Mouse (Mus musculus) liver, adult 2 months (tissue): ENCODE data around the gene C8a. TPM values are rescaled to one million over a fixed set of nuclear protein-coding genes. Genes with fewer than 3 reads are reported as not detected.

Source experiments
- DNase-seq: peaks from one replicate; pipeline ENCODE4 v3.0.0-alpha.2; 2011; ENCODE audit warnings: low read depth, low spot score; ENCODE audit errors: extremely low read depth
- H3K27ac ChIP-seq: fragments of 200-500 bp; replicated peaks from 2 replicates; pipeline ENCODE4 v1.5.1; 2012; ENCODE audit warnings: low read depth, mild to moderate bottlenecking, control low read depth, inconsistent platforms, low read length; ENCODE audit not compliant: insufficient read depth
- H3K27me3 ChIP-seq: fragments of 200-500 bp; 2 replicates; pipeline ENCODE4 v1.6.1; 2012; ENCODE audit warnings: mild to moderate bottlenecking, moderate library complexity, low read length, inconsistent platforms; ENCODE audit not compliant: control insufficient read depth, insufficient read depth
- H3K36me3 ChIP-seq: fragments of 200-500 bp; 2 replicates; pipeline ENCODE4 v1.6.1; 2012; ENCODE audit warnings: low read length, inconsistent platforms; ENCODE audit not compliant: control insufficient read depth, insufficient read depth
- H3K4me1 ChIP-seq: fragments of 200-500 bp; 2 replicates; pipeline ENCODE4 v1.6.1; 2011; ENCODE audit warnings: low read length; ENCODE audit not compliant: control insufficient read depth, insufficient read depth
- H3K4me3 ChIP-seq: fragments of 200-500 bp; 2 replicates; pipeline ENCODE4 v1.5.1; 2011; ENCODE audit warnings: low read depth, mild to moderate bottlenecking, control low read depth, low read length, moderate library complexity; ENCODE audit not compliant: insufficient read depth
- H3K79me2 ChIP-seq: fragments of 200-500 bp; 2 replicates; pipeline ENCODE4 v1.6.1; 2012; ENCODE audit warnings: inconsistent platforms, mild to moderate bottlenecking, low read length, moderate library complexity; ENCODE audit not compliant: control insufficient read depth, insufficient read depth
- H3K9ac ChIP-seq: fragments of 200-500 bp; 2 replicates; pipeline ENCODE4 v1.6.1; 2012; ENCODE audit warnings: low read depth, mild to moderate bottlenecking, control low read depth, inconsistent platforms, low read length
- CTCF ChIP-seq: fragments of 200-500 bp; IDR thresholded peaks from 2 replicates; pipeline ENCODE4 v1.5.1; 2011; ENCODE audit warnings: low read depth, low read length, control low read depth
- POLR2A ChIP-seq: fragments of 200-500 bp; IDR thresholded peaks from 2 replicates; pipeline ENCODE4 v1.6.1; 2011; ENCODE audit warnings: low read length, control low read depth; ENCODE audit not compliant: insufficient read depth; ENCODE audit errors: extremely low read depth
- WGBS: fragments of 180-500 bp; shearing (Covaris S2); methylation state at CpG from one replicate; pipeline ENCODE4 v1.1.7; 2018; 5-methylcytosine and 5-hydroxymethylcytosine counted together
- polyA plus RNA-seq: library from polyadenylated mRNA; depleted of rRNA; stranded (reverse); fragments of >200 nt; gene quantifications from 2 replicates; pipeline ENCODE4 v1.2.3, GENCODE M21; 2012
- total RNA-seq: library from RNA; depleted of rRNA; stranded (reverse); fragments of >200 nt; gene quantifications from 2 replicates; pipeline ENCODE4 v1.2.3, GENCODE M21; 2014

The C8a gene
- total and polyA plus RNA-seq, 2 experiments: 71.3 to 250 TPM

DNA sequence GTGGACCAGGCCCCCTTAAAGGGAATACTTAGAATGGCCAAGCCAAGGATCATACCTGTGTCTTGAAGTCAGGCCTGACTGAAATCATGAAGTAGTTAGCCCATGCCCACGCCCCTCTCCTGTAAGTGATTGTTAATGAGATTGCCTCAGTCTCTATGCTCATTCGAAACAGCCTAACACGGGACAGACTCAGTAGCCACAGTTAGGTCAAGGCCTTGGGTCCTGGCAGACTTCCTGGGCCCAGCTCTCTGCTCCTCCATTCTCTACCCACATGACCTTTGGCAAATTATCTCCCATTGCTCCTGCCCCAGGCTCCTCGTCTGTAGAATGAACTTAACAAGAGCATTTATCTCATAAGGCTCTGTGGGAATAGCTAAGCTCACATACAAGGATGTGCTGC lies 57.2 kb downstream of the C8a start:
- no peak overlapping the region for H3K4me3 ChIP-seq
- peak overlapping the region; percentile 91 for H3K27ac ChIP-seq
- TF ChIP-seq CTCF (no peak), POLR2A (no peak)
- DNase-seq: peak; percentile 88
- peak overlapping the region; percentile 42 for H3K9ac ChIP-seq
- peaks cover 5% of the 10 kb centered on the region; the same call in 1 of the 2 replicates for H3K79me2 ChIP-seq
- peaks cover 52% of the 10 kb centered on the region for H3K4me1 ChIP-seq
- WGBS: 19% methylated on average over 4 of the region's 4 CpGs
- peaks cover 43% of the 10 kb centered on the region for H3K36me3 ChIP-seq
- no peaks in the 10 kb centered on the region for H3K27me3 ChIP-seq

DNA sequence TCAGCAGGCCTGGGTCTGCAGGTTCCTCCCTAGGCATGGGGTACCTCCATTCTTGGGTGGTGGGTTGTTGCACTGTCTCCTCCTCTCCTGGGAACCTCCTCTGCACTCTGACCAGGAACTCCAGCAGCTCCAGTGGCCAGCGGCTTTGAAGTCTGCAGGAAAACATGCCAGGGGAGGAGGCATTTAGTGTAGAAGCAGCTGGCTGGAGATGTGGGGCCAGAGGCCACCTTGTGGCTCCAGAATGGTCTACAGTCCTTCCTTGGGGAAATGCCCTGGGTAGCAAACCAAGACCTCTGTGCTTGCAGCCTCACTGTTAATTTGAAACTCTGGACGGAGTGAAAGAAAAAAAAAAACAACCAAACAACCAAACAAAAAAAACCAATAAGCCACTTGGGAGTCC lies 58.7 kb downstream of the C8a start:
- H3K27me3 ChIP-seq: no peaks in the 10 kb centered on the region
- H3K36me3 ChIP-seq: peaks cover 35% of the 10 kb centered on the region
- H3K4me3 ChIP-seq: no peak overlapping the region
- 23% methylated on average over 2 of the region's 2 CpGs for WGBS
- peak; percentile 81 for DNase-seq
- H3K27ac ChIP-seq: peak overlapping the region; percentile 91
- TF ChIP-seq POLR2A (no peak), CTCF (peak; percentile 47)
- peaks cover under 1% of the 10 kb centered on the region; the same call in 1 of the 2 replicates for H3K79me2 ChIP-seq
- peak overlapping the region; percentile 49 for H3K9ac ChIP-seq
- H3K4me1 ChIP-seq: peaks cover 40% of the 10 kb centered on the region

DNA sequence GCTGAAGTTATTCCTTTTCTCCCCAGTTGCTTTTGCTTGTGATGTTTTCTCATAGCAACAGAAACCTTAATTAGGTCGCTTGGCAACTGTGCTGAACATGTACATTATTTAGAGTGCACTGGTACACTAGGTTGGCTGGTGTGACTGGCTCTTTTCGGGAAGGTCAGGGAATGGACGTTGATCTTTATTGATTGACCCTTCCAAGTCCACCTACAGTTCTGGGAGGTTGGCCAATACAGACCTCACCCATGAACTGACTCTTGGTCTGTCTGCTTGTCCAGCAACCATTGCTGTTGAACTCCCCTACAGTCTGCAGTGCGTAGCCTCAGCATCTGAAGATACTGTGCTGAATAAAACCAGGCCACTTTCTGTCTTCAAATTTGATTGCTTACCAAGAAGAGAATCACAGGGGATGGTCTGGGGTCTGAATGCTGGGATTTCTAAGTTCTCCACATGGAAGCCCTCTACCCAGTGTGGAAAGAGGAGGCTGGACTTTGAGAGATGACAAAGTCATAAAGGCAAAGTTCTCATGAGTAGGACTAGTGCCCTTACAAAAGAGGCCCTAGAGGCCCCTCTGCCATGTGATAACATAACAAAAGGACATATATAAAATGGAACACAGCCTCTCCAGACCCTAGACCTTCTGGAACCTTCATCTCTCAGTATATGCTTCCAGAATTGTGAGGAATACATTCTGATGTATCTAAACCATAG lies 59.5 kb downstream of the C8a start:
- H3K4me3 ChIP-seq: no peak overlapping the region
- peaks cover 27% of the 10 kb centered on the region for H3K36me3 ChIP-seq
- no peak; the same call in 1 of the 2 replicates for TF ChIP-seq CTCF
- no peak for TF ChIP-seq POLR2A
- H3K4me1 ChIP-seq: peaks cover 38% of the 10 kb centered on the region
- peak overlapping the region; percentile 97 for H3K27ac ChIP-seq
- DNase-seq: peak; percentile 99
- no peaks in the 10 kb centered on the region for H3K27me3 ChIP-seq
- H3K9ac ChIP-seq: no peak overlapping the region
- no peaks in the 10 kb centered on the region for H3K79me2 ChIP-seq
- 24% methylated on average over 4 of the region's 4 CpGs for WGBS

DNA sequence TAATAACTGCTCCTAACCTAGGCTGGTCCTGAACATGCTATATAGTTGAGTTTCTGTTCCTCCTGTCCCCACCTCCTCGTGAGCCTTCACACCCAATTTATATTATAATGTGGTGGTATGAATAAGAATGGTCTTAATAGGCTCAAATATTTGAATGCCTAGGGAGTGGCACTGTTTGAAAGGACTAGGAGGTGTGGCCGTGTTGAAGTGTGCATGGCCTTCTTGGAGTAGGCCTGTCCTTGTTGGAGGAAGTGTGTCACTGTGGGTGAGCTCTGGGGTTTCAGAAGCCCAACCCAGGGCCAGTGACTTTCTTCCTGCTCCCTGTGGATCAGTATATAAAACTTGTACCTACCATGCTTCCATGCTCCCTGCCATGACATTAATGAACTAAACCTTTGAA lies 62.6 kb downstream of the C8a start:
- Histone ChIP-seq H3K27ac (no peak overlapping the region), H3K9ac (no peak overlapping the region), H3K27me3 (no peaks in the 10 kb centered on the region), H3K4me3 (no peak overlapping the region), H3K79me2 (no peaks in the 10 kb centered on the region), H3K36me3 (peaks cover 11% of the 10 kb centered on the region), H3K4me1 (peaks cover 15% of the 10 kb centered on the region)
- no peak for TF ChIP-seq POLR2A
- no peak for TF ChIP-seq CTCF
- 91% methylated on average over 2 of the region's 2 CpGs for WGBS
- DNase-seq: no peak

DNA sequence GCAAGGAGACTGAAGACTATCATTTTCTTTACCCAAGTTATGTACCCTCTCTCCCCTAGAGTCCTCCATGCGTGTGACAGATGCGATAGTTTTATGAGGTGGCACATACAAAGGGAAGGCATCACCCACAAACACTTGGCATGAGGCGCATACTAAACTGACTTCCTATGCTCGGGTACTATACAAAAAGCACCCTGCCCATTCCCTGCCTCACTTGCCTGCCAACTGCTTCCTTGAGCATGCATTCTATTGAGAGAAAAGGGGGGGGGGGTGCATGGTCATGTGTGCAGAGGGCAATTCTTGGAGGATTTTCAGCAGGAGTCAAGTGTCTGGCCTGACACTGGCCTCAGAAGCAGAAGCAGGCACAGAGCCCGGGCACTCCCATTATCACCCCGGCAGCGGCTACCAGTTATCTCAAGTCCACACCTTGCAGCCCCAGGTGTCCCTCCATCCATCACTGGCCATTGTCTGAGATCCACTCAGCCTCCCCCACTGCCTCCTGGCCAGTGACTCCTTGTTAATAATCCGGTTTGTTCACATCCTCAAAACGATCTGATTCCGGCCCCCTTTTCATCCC lies 65.4 kb downstream of the C8a start:
- 73% methylated on average over 10 of the region's 10 CpGs for WGBS

More for the DNA sequence above, 65.4 kb downstream of the C8a start:
- no peaks in the 10 kb centered on the region; the same call in 1 of the 2 replicates for H3K4me1 ChIP-seq
- H3K36me3 ChIP-seq: peaks cover 5% of the 10 kb centered on the region
- H3K27ac ChIP-seq: no peak overlapping the region
- no peak overlapping the region for H3K9ac ChIP-seq
- H3K4me3 ChIP-seq: no peak overlapping the region
- no peak for DNase-seq
- no peak for TF ChIP-seq CTCF
- no peak for TF ChIP-seq POLR2A
- H3K27me3 ChIP-seq: no peaks in the 10 kb centered on the region
- H3K79me2 ChIP-seq: no peaks in the 10 kb centered on the region
